Mouse (Mus musculus) limb, embryonic 11.5 days (tissue): ENCODE measurements at regions not wholly inside any gene's neighbourhood (a gene's known extent, or its start where the extent isn't known, plus 50 kb on each side); places are given as distances from the start of the nearest gene placed in this dataset.

ENCODE experiments used
- ATAC-seq: fragments of 200-750 bp; cut with Nextera tagmentation; 2 replicates; pipeline ENCODE4 v1.8.0; 2017; ENCODE audit warnings: low read depth; ENCODE audit not compliant: insufficient number of reproducible peaks, low FRiP score, low TSS enrichment
- DNase-seq: peaks from one replicate; pipeline ENCODE4 v3.0.0-alpha.2; 2015; ENCODE audit warnings: low spot score
- H3K27ac ChIP-seq: fragments of 300-500 bp; sonication (generic); replicated peaks from 2 replicates; pipeline ENCODE4 v1.5.1; 2014; ENCODE audit warnings: low read depth, mild to moderate bottlenecking, low read length
- H3K27me3 ChIP-seq: fragments of 300-500 bp; sonication (generic); 2 replicates; pipeline ENCODE4 v1.6.1; 2014; ENCODE audit warnings: mild to moderate bottlenecking, low read length, mixed read lengths; ENCODE audit not compliant: control insufficient read depth, insufficient read depth
- H3K36me3 ChIP-seq: fragments of 300-500 bp; sonication (generic); 2 replicates; pipeline ENCODE4 v1.6.1; 2014; ENCODE audit warnings: mild to moderate bottlenecking, low read length, moderate library complexity, mixed read lengths; ENCODE audit not compliant: control insufficient read depth, insufficient read depth
- H3K4me1 ChIP-seq: fragments of 300-500 bp; sonication (generic); 2 replicates; pipeline ENCODE4 v1.6.1; 2014; ENCODE audit warnings: low read length, mixed read lengths; ENCODE audit not compliant: control insufficient read depth, insufficient read depth
- H3K4me2 ChIP-seq: fragments of 300-500 bp; sonication (generic); 2 replicates; pipeline ENCODE4 v1.6.1; 2014; ENCODE audit warnings: low read depth, mild to moderate bottlenecking, moderate library complexity; ENCODE audit not compliant: severe bottlenecking
- H3K4me3 ChIP-seq: fragments of 300-500 bp; sonication (generic); 2 replicates; pipeline ENCODE4 v1.5.1; 2014; ENCODE audit warnings: low read depth, low read length
- H3K9ac ChIP-seq: fragments of 300-500 bp; sonication (generic); 2 replicates; pipeline ENCODE4 v1.6.1; 2014; ENCODE audit warnings: mild to moderate bottlenecking, low read length
- H3K9me3 ChIP-seq: fragments of 300-500 bp; sonication (generic); 2 replicates; pipeline ENCODE4 v1.6.1; 2016; ENCODE audit warnings: low read length; ENCODE audit not compliant: control insufficient read depth
- WGBS: fragments of 180-500 bp; shearing (Covaris S2); extraction: QIAGEN DNeasy Blood & Tissue Kit; methylation state at CpG from one replicate; pipeline ENCODE4 v1.1.7; 2014; 5-methylcytosine and 5-hydroxymethylcytosine counted together

- H3K4me2 ChIP-seq, result no peak overlapping the region
- no peak for DNase-seq
- WGBS, result 76% methylated on average over 9 of the region's 9 CpGs
These were observed 94.2 kb upstream of the Klf13 start for GRCm38 (mm10) chr7:64032921-64033354.

GRCm38 (mm10) chr7:64030650-64031049 is 91.9 kb upstream of the Klf13 start:
- H3K27ac ChIP-seq, result no peak overlapping the region
- no peak overlapping the region for H3K9ac ChIP-seq
- H3K9me3 ChIP-seq, result no peaks in the 10 kb centered on the region
- H3K4me2 ChIP-seq, result no peak overlapping the region
- 90% methylated on average over 2 of the region's 2 CpGs for WGBS
- no peak overlapping the region for H3K4me3 ChIP-seq
- no peak for ATAC-seq
- DNase-seq, result no peak
- no peaks in the 10 kb centered on the region for H3K27me3 ChIP-seq
- H3K4me1 ChIP-seq, result no peaks in the 10 kb centered on the region
- no peaks in the 10 kb centered on the region for H3K36me3 ChIP-seq

More at GRCm38 (mm10) chr7:64032921-64033354, 94.2 kb upstream of the Klf13 start:
- no peaks in the 10 kb centered on the region for H3K4me1 ChIP-seq
- no peak overlapping the region for H3K9ac ChIP-seq
- no peak overlapping the region for H3K4me3 ChIP-seq
- no peaks in the 10 kb centered on the region for H3K9me3 ChIP-seq
- H3K36me3 ChIP-seq, result no peaks in the 10 kb centered on the region
- H3K27me3 ChIP-seq, result no peaks in the 10 kb centered on the region
- ATAC-seq, result no peak
- no peak overlapping the region for H3K27ac ChIP-seq

GRCm38 (mm10) chr7:64027100-64027499 is 88.4 kb upstream of the Klf13 start:
- ATAC-seq, result no peak
- 92% methylated on average over 7 of the region's 7 CpGs for WGBS
- H3K27ac ChIP-seq, result no peak overlapping the region
- peaks cover 2% of the 10 kb centered on the region; the same call in 1 of the 2 replicates for H3K4me1 ChIP-seq
- no peaks in the 10 kb centered on the region for H3K9me3 ChIP-seq
- no peak overlapping the region for H3K9ac ChIP-seq
- no peak overlapping the region for H3K4me2 ChIP-seq
- H3K27me3 ChIP-seq, result no peaks in the 10 kb centered on the region
- H3K36me3 ChIP-seq, result no peaks in the 10 kb centered on the region
- H3K4me3 ChIP-seq, result no peak overlapping the region
- no peak for DNase-seq

- no peak for DNase-seq
- WGBS, result 90% methylated on average over 2 of the region's 2 CpGs
- no peaks in the 10 kb centered on the region for H3K36me3 ChIP-seq
- H3K9ac ChIP-seq, result no peak overlapping the region
- peaks cover 2% of the 10 kb centered on the region; the same call in 1 of the 2 replicates for H3K4me1 ChIP-seq
- no peak overlapping the region for H3K4me3 ChIP-seq
- no peaks in the 10 kb centered on the region for H3K27me3 ChIP-seq
- H3K9me3 ChIP-seq, result no peaks in the 10 kb centered on the region
- ATAC-seq, result no peak
- H3K4me2 ChIP-seq, result no peak overlapping the region
- no peak overlapping the region for H3K27ac ChIP-seq
These were observed 86.4 kb upstream of the Klf13 start for GRCm38 (mm10) chr7:64025155-64025554.

GRCm38 (mm10) chr7:64024253-64024652 is 85.5 kb upstream of the Klf13 start:
- ATAC-seq, result no peak
- Histone ChIP-seq H3K4me3 (no peak overlapping the region), H3K36me3 (no peaks in the 10 kb centered on the region), H3K4me2 (no peak overlapping the region), H3K9ac (no peak overlapping the region), H3K27ac (no peak overlapping the region), H3K9me3 (no peaks in the 10 kb centered on the region), H3K4me1 (peaks cover 2% of the 10 kb centered on the region; the same call in 1 of the 2 replicates), H3K27me3 (no peaks in the 10 kb centered on the region)
- no peak for DNase-seq
- WGBS, result 84% methylated on average over 4 of the region's 4 CpGs

- no peak for DNase-seq
- Histone ChIP-seq H3K9me3 (no peaks in the 10 kb centered on the region), H3K4me3 (no peak overlapping the region), H3K4me1 (peaks cover 2% of the 10 kb centered on the region; the same call in 1 of the 2 replicates), H3K4me2 (no peak overlapping the region), H3K9ac (no peak overlapping the region), H3K27me3 (no peaks in the 10 kb centered on the region), H3K27ac (no peak overlapping the region), H3K36me3 (no peaks in the 10 kb centered on the region)
- ATAC-seq, result peak; percentile 45
- 64% methylated on average over 7 of the region's 7 CpGs for WGBS
These were observed 84.2 kb upstream of the Klf13 start for GRCm38 (mm10) chr7:64022711-64023468.

- 67% methylated on average over 9 of the region's 9 CpGs for WGBS
- DNase-seq (no peak), ATAC-seq (no peak)
- Histone ChIP-seq H3K4me1 (peaks cover 2% of the 10 kb centered on the region; the same call in 1 of the 2 replicates), H3K9ac (no peak overlapping the region), H3K4me2 (no peak overlapping the region), H3K4me3 (no peak overlapping the region), H3K9me3 (no peaks in the 10 kb centered on the region), H3K36me3 (no peaks in the 10 kb centered on the region), H3K27me3 (no peaks in the 10 kb centered on the region), H3K27ac (no peak overlapping the region)
These were observed 82.8 kb upstream of the Klf13 start for GRCm38 (mm10) chr7:64021241-64022108.

- 74% methylated on average over 3 of the region's 3 CpGs for WGBS
- Histone ChIP-seq H3K4me2 (no peak overlapping the region), H3K27me3 (no peaks in the 10 kb centered on the region), H3K27ac (no peak overlapping the region), H3K4me3 (no peak overlapping the region), H3K9me3 (no peaks in the 10 kb centered on the region), H3K36me3 (no peaks in the 10 kb centered on the region), H3K9ac (no peak overlapping the region), H3K4me1 (peaks cover 2% of the 10 kb centered on the region; the same call in 1 of the 2 replicates)
- DNase-seq (no peak), ATAC-seq (no peak)
These were observed 79.4 kb upstream of the Klf13 start for GRCm38 (mm10) chr7:64018107-64018506.
